Mouse (Mus musculus): Measurements from ENCODE around the gene Tcaim. TPM values are rescaled to one million over a fixed set of nuclear protein-coding genes. Genes with fewer than 3 reads are reported as not detected.
A peak's percentile ranks its signal among the peaks of the same experiment; 100 is the strongest.

The Tcaim gene
- 2.8 and 3.0 TPM in 2 replicates for polyA plus RNA-seq (2016; fragmentation: Nextera tagmentation; extraction: Ambion mirVana)

- ATAC-seq, result peak; percentile 96
- Histone ChIP-seq H3K27me3 (replicated peaks) (peaks cover 1% of the 10 kb centered on the region; the same call in 1 of the 2 replicates), H3K4me3 (peak within 1 kb of the TSS; percentile 71), H3K36me3 (no peaks in the 10 kb centered on the region), H3K4me2 (peak within 1 kb of the TSS; percentile 89), H3K9ac (peak within 1 kb of the TSS; percentile 80), H3K27ac (peak within 1 kb of the TSS; percentile 83), H3K4me1 (peaks cover 12% of the 10 kb centered on the region), H3K9me3 (replicated peaks) (no peaks in the 10 kb centered on the region)
- WGBS (ENCODE audit: insufficient replicate concordance), result 6% methylated on average over 42 of the region's 42 CpGs
Observed at GRCm38 (mm10) chr9:122805053-122805844, at the start of gene Tcaim. Gene Tcaim, plus strand, starts transcription at chr9:122805539.

GRCm38 (mm10) chr9:122757614-122758013 is 47.7 kb upstream of the Tcaim start:
- no peak overlapping the region for H3K4me3 ChIP-seq
- H3K4me1 ChIP-seq, result 0 out of 2 replicates have a peak, but pooled peaks cover 10% of the 10 kb centered on the region
- H3K36me3 ChIP-seq, result no peaks in the 10 kb centered on the region
- no peak overlapping the region for H3K27ac ChIP-seq
- WGBS (ENCODE audit: insufficient replicate concordance), result 36% methylated on average over 2 of the region's 2 CpGs
- H3K4me2 ChIP-seq, result no peak overlapping the region
- H3K9ac ChIP-seq, result no peak overlapping the region
- no peak for ATAC-seq
- no peaks in the 10 kb centered on the region for H3K9me3 ChIP-seq (replicated peaks)
- no peaks in the 10 kb centered on the region for H3K27me3 ChIP-seq (replicated peaks)

GRCm38 (mm10) chr9:122760111-122760510 is 45.2 kb upstream of the Tcaim start:
- Histone ChIP-seq H3K27ac (no peak overlapping the region), H3K4me1 (0 out of 2 replicates have a peak, but pooled peaks cover 10% of the 10 kb centered on the region), H3K36me3 (no peaks in the 10 kb centered on the region), H3K4me3 (no peak overlapping the region), H3K9ac (no peak overlapping the region), H3K27me3 (replicated peaks) (no peaks in the 10 kb centered on the region), H3K4me2 (no peak overlapping the region), H3K9me3 (replicated peaks) (no peaks in the 10 kb centered on the region)
- no peak for ATAC-seq

GRCm38 (mm10) chr9:122785231-122785630 is 20.1 kb upstream of the Tcaim start:
- H3K27me3 ChIP-seq (replicated peaks), result no peaks in the 10 kb centered on the region
- no peaks in the 10 kb centered on the region for H3K36me3 ChIP-seq
- 61% methylated on average over 5 of the region's 5 CpGs for WGBS (ENCODE audit: insufficient replicate concordance)
- H3K4me3 ChIP-seq, result no peak overlapping the region
- H3K4me2 ChIP-seq, result no peak overlapping the region
- H3K4me1 ChIP-seq, result peaks cover 4% of the 10 kb centered on the region; the same call in 1 of the 2 replicates
- H3K9me3 ChIP-seq (replicated peaks), result no peaks in the 10 kb centered on the region
- no peak for ATAC-seq
- no peak overlapping the region for H3K27ac ChIP-seq
- no peak overlapping the region for H3K9ac ChIP-seq

- peak; percentile 64 for ATAC-seq
- peaks cover 4% of the 10 kb centered on the region; the same call in 1 of the 2 replicates for H3K4me1 ChIP-seq
Observed at GRCm38 (mm10) chr9:122786534-122786933, 18.8 kb upstream of the Tcaim start.

GRCm38 (mm10) chr9:122805845-122806341 is 554 bp downstream of the Tcaim start:
- ATAC-seq, result no peak
- no peaks in the 10 kb centered on the region for H3K9me3 ChIP-seq (replicated peaks)
- peak overlapping the region; percentile 80 for H3K9ac ChIP-seq
- peak overlapping the region; percentile 83 for H3K27ac ChIP-seq
- no peaks in the 10 kb centered on the region for H3K36me3 ChIP-seq
- no peaks in the 10 kb centered on the region for H3K27me3 ChIP-seq (replicated peaks)
- peak overlapping the region; percentile 89 for H3K4me2 ChIP-seq
- peak overlapping the region; percentile 71 for H3K4me3 ChIP-seq
- 18% methylated on average over 10 of the region's 10 CpGs for WGBS (ENCODE audit: insufficient replicate concordance)
- peaks cover 12% of the 10 kb centered on the region for H3K4me1 ChIP-seq

More at GRCm38 (mm10) chr9:122786534-122786933, 18.8 kb upstream of the Tcaim start:
- Histone ChIP-seq H3K27ac (no peak overlapping the region), H3K27me3 (replicated peaks) (no peaks in the 10 kb centered on the region), H3K9me3 (replicated peaks) (no peaks in the 10 kb centered on the region), H3K9ac (no peak overlapping the region), H3K4me3 (no peak overlapping the region), H3K36me3 (no peaks in the 10 kb centered on the region), H3K4me2 (no peak overlapping the region)
- WGBS (ENCODE audit: insufficient replicate concordance), result 47% methylated on average over 1 of the region's 1 CpGs

- WGBS (ENCODE audit: insufficient replicate concordance), result 67% methylated on average over 2 of the region's 2 CpGs
- H3K9me3 ChIP-seq (replicated peaks), result no peaks in the 10 kb centered on the region
- no peaks in the 10 kb centered on the region for H3K36me3 ChIP-seq
Observed at GRCm38 (mm10) chr9:122807186-122807585, 1.8 kb downstream of the Tcaim start.

GRCm38 (mm10) chr9:122810212-122810611 is 4.9 kb downstream of the Tcaim start:
- H3K9ac ChIP-seq, result no peak overlapping the region
- peaks cover 8% of the 10 kb centered on the region for H3K4me1 ChIP-seq
- H3K36me3 ChIP-seq, result no peaks in the 10 kb centered on the region
- no peak for ATAC-seq
- H3K9me3 ChIP-seq (replicated peaks), result no peaks in the 10 kb centered on the region
- WGBS (ENCODE audit: insufficient replicate concordance), result 79% methylated on average over 3 of the region's 3 CpGs
- no peak overlapping the region for H3K27ac ChIP-seq
- H3K4me3 ChIP-seq, result no peak overlapping the region
- H3K27me3 ChIP-seq (replicated peaks), result no peaks in the 10 kb centered on the region
- H3K4me2 ChIP-seq, result no peak overlapping the region

More at GRCm38 (mm10) chr9:122807186-122807585, 1.8 kb downstream of the Tcaim start:
- Histone ChIP-seq H3K27me3 (replicated peaks) (no peaks in the 10 kb centered on the region), H3K4me3 (no peak overlapping the region), H3K4me1 (peaks cover 12% of the 10 kb centered on the region), H3K9ac (no peak overlapping the region), H3K4me2 (no peak overlapping the region), H3K27ac (no peak overlapping the region)
- no peak for ATAC-seq

- Histone ChIP-seq H3K4me3 (no peak overlapping the region), H3K27me3 (replicated peaks) (no peaks in the 10 kb centered on the region), H3K9ac (no peak overlapping the region), H3K36me3 (no peaks in the 10 kb centered on the region), H3K4me2 (no peak overlapping the region), H3K27ac (no peak overlapping the region), H3K4me1 (no peaks in the 10 kb centered on the region), H3K9me3 (replicated peaks) (no peaks in the 10 kb centered on the region)
- ATAC-seq, result no peak
- WGBS (ENCODE audit: insufficient replicate concordance), result 65% methylated on average over 5 of the region's 5 CpGs
Observed at GRCm38 (mm10) chr9:122812386-122812785, 7.0 kb downstream of the Tcaim start.

GRCm38 (mm10) chr9:122814775-122815174 is 9.4 kb downstream of the Tcaim start:
- 77% methylated on average over 2 of the region's 2 CpGs for WGBS (ENCODE audit: insufficient replicate concordance)
- H3K4me1 ChIP-seq, result no peaks in the 10 kb centered on the region
- ATAC-seq, result no peak
- H3K27ac ChIP-seq, result no peak overlapping the region
- peaks cover 4% of the 10 kb centered on the region; the same call in 1 of the 2 replicates for H3K36me3 ChIP-seq
- no peaks in the 10 kb centered on the region for H3K27me3 ChIP-seq (replicated peaks)
- no peak overlapping the region for H3K4me2 ChIP-seq
- no peak overlapping the region for H3K4me3 ChIP-seq
- H3K9me3 ChIP-seq (replicated peaks), result no peaks in the 10 kb centered on the region
- no peak overlapping the region for H3K9ac ChIP-seq

- no peak for ATAC-seq
Observed at GRCm38 (mm10) chr9:122815239-122815851, 10.0 kb downstream of the Tcaim start.

More at GRCm38 (mm10) chr9:122815239-122815851, 10.0 kb downstream of the Tcaim start:
- H3K4me1 ChIP-seq, result no peaks in the 10 kb centered on the region
- H3K4me3 ChIP-seq, result no peak overlapping the region
- no peaks in the 10 kb centered on the region for H3K27me3 ChIP-seq (replicated peaks)
- peaks cover 7% of the 10 kb centered on the region for H3K36me3 ChIP-seq
- H3K27ac ChIP-seq, result no peak overlapping the region; the same call in 1 of the 2 replicates
- 52% methylated on average over 4 of the region's 4 CpGs for WGBS (ENCODE audit: insufficient replicate concordance)
- no peak overlapping the region for H3K4me2 ChIP-seq
- no peak overlapping the region for H3K9ac ChIP-seq
- no peaks in the 10 kb centered on the region for H3K9me3 ChIP-seq (replicated peaks)

Data from liver, embryonic 12.5 days (tissue).